Mouse (Mus musculus): Measurements from ENCODE around the gene Zfp507.

GRCm38 (mm10) chr7:35740489-35741230 lies 62.1 kb downstream of the Zfp507 start:
- TF ChIP-seq CTCF (IDR thresholded peaks at IDR 0.05; ENCODE audit: borderline replicate concordance, insufficient read depth, low read depth, low read length) (peak; percentile 24; the same call in 1 of the 2 replicates), POLR2A (IDR thresholded peaks at IDR 0.05; ENCODE audit: borderline replicate concordance, insufficient read depth, low read length) (no peak)
